Mouse (Mus musculus) CH12.LX (cell line): ENCODE measurements around the gene Gm20388. TPM values are rescaled to one million over a fixed set of nuclear protein-coding genes. Genes with fewer than 3 reads are reported as not detected.
A peak's percentile ranks its signal among the peaks of the same experiment; 100 is the strongest.

Source experiments
- DNase-seq: peaks from one replicate; pipeline ENCODE4 v3.0.0-alpha.2; 2013; ENCODE audit errors: extremely low read depth
- H3K27ac ChIP-seq: 2 replicates; pipeline ENCODE4 v1.5.1; 2012; ENCODE audit warnings: low read depth, mild to moderate bottlenecking, control low read depth, moderate library complexity; ENCODE audit not compliant: insufficient read depth
- H3K27me3 ChIP-seq: replicated peaks from 2 replicates; pipeline ENCODE3; 2012; ENCODE audit warnings: inconsistent platforms
- H3K36me3 ChIP-seq, 2 experiments: replicated peaks in 1 of 2; 2 replicates each; pipeline versions ENCODE3 to v1.6.1; 2012; ENCODE audit warnings: inconsistent platforms in 1 of 2, low read length in 1 of 2, mild to moderate bottlenecking in 1 of 2, mixed read lengths in 1 of 2, moderate library complexity in 1 of 2; ENCODE audit not compliant: control insufficient read depth in 1 of 2, insufficient read depth in 1 of 2
- H3K4me1 ChIP-seq, 2 experiments: 2 replicates each; pipeline ENCODE4 v1.6.1; 2012; ENCODE audit warnings: inconsistent platforms in 1 of 2, moderate library complexity in 1 of 2; ENCODE audit not compliant: insufficient read depth in 2 of 2, control insufficient read depth in 1 of 2
- H3K4me2 ChIP-seq: 2 replicates; pipeline ENCODE4 v1.6.1; 2012; ENCODE audit warnings: low read depth, mild to moderate bottlenecking, control low read depth; ENCODE audit not compliant: poor library complexity, insufficient read depth, severe bottlenecking
- H3K4me3 ChIP-seq, 3 experiments: fragments of 150-350 bp in 1 of 3; sonication (generic) in 1 of 3; replicated peaks in 1 of 3; 2 replicates each; pipeline versions ENCODE3 to v1.5.1; 2011 to 2012; ENCODE audit warnings: low read depth in 2 of 3, low read length in 2 of 3, mild to moderate bottlenecking in 2 of 3, moderate library complexity in 2 of 3, control low read depth in 1 of 3, improper control_type of control experiment in 1 of 3, inconsistent platforms in 1 of 3, mixed read lengths in 1 of 3; ENCODE audit not compliant: poor library complexity in 1 of 3
- H3K79me2 ChIP-seq: replicated peaks from 2 replicates; pipeline ENCODE4 v1.6.1; 2012; ENCODE audit warnings: mild to moderate bottlenecking, moderate library complexity; ENCODE audit not compliant: control insufficient read depth, poor library complexity, insufficient read depth, severe bottlenecking; ENCODE audit errors: extremely low read depth
- H3K9ac ChIP-seq: 2 replicates; pipeline ENCODE4 v1.6.1; 2012; ENCODE audit warnings: low read depth, mild to moderate bottlenecking, control low read depth, moderate library complexity; ENCODE audit not compliant: insufficient read depth
- H3K9me3 ChIP-seq: replicated peaks from 2 replicates; pipeline ENCODE3; 2012; ENCODE audit warnings: low read length, inconsistent platforms, mixed read lengths
- BHLHE40 ChIP-seq: IDR thresholded peaks from 2 replicates; pipeline ENCODE4 v1.6.1; 2011; ENCODE audit warnings: mild to moderate bottlenecking, low read depth, low read length, improper control_type of control experiment
- CHD1 ChIP-seq: IDR thresholded peaks from 2 replicates; pipeline ENCODE4 v1.6.1; 2012; ENCODE audit warnings: low read depth, low read length, improper control_type of control experiment, inconsistent platforms
- CHD2 ChIP-seq: IDR thresholded peaks from 2 replicates; pipeline ENCODE4 v1.6.1; 2011; ENCODE audit warnings: low read length, improper control_type of control experiment
- CTCF ChIP-seq, 2 experiments: IDR thresholded peaks in 1 of 2; conservative IDR thresholded peaks in 1 of 2; 2 replicates each; pipeline ENCODE4 v1.5.1; 2011 to 2012; ENCODE audit warnings: low read depth in 2 of 2, low read length in 2 of 2, improper control_type of control experiment in 1 of 2, inconsistent platforms in 1 of 2, mild to moderate bottlenecking in 1 of 2, moderate library complexity in 1 of 2
- E2F4 ChIP-seq: IDR thresholded peaks from 2 replicates; pipeline ENCODE4 v1.6.1; 2011; ENCODE audit warnings: low read depth, low read length, improper control_type of control experiment; ENCODE audit not compliant: insufficient replicate concordance
- ELF1 ChIP-seq: IDR thresholded peaks from 2 replicates; pipeline ENCODE4 v1.6.1; 2014; ENCODE audit warnings: low read depth, mild to moderate bottlenecking, inconsistent platforms, low read length, improper control_type of control experiment
- EP300 ChIP-seq: IDR thresholded peaks from 2 replicates; pipeline ENCODE4 v1.6.1; 2011; ENCODE audit warnings: low read length, improper control_type of control experiment
- ETS1 ChIP-seq: conservative IDR thresholded peaks from 2 replicates; pipeline ENCODE4 v1.6.1; 2012; ENCODE audit warnings: low read depth, mild to moderate bottlenecking, inconsistent platforms, low read length, improper control_type of control experiment, moderate library complexity
- GABPA ChIP-seq: IDR thresholded peaks from 2 replicates; pipeline ENCODE4 v1.6.1; 2012; ENCODE audit warnings: low read depth, low read length, improper control_type of control experiment, inconsistent platforms; ENCODE audit not compliant: insufficient replicate concordance
- HCFC1 ChIP-seq: IDR thresholded peaks from 2 replicates; pipeline ENCODE4 v1.6.1; 2012; ENCODE audit warnings: low read depth, mild to moderate bottlenecking, inconsistent platforms, low read length, improper control_type of control experiment
- IRF4 ChIP-seq: IDR thresholded peaks from 2 replicates; pipeline ENCODE4 v1.6.1; 2014; ENCODE audit warnings: low read depth, mild to moderate bottlenecking, inconsistent platforms, low read length, improper control_type of control experiment
- JUN ChIP-seq: IDR thresholded peaks from 2 replicates; pipeline ENCODE4 v1.6.1; 2011; ENCODE audit warnings: low read depth, mild to moderate bottlenecking, low read length, improper control_type of control experiment, moderate library complexity; ENCODE audit not compliant: insufficient read depth
- JUND ChIP-seq: conservative IDR thresholded peaks from 2 replicates; pipeline ENCODE4 v1.6.1; 2011; ENCODE audit warnings: low read depth, low read length, improper control_type of control experiment
- KAT2A ChIP-seq: IDR thresholded peaks from 2 replicates; pipeline ENCODE4 v1.6.1; 2012; ENCODE audit warnings: low read length, improper control_type of control experiment, inconsistent platforms; ENCODE audit not compliant: insufficient replicate concordance
- MAFK ChIP-seq: IDR thresholded peaks from 2 replicates; pipeline ENCODE4 v1.6.1; 2011; ENCODE audit warnings: low read length, improper control_type of control experiment; ENCODE audit not compliant: insufficient replicate concordance
- MAX ChIP-seq: IDR thresholded peaks from 2 replicates; pipeline ENCODE4 v1.6.1; 2011; ENCODE audit warnings: low read length, improper control_type of control experiment
- MAZ ChIP-seq: IDR thresholded peaks from 2 replicates; pipeline ENCODE4 v1.6.1; 2012; ENCODE audit warnings: low read depth, mild to moderate bottlenecking, inconsistent platforms, low read length, improper control_type of control experiment, moderate library complexity
- MEF2A ChIP-seq: IDR thresholded peaks from 2 replicates; pipeline ENCODE4 v1.6.1; 2014; ENCODE audit warnings: low read depth, mild to moderate bottlenecking, inconsistent platforms, low read length, improper control_type of control experiment, borderline replicate concordance
- MXI1 ChIP-seq: IDR thresholded peaks from 2 replicates; pipeline ENCODE4 v1.6.1; 2011; ENCODE audit warnings: mild to moderate bottlenecking, low read depth, low read length, improper control_type of control experiment
- MYC ChIP-seq: IDR thresholded peaks from 2 replicates; pipeline ENCODE4 v1.6.1; 2011; ENCODE audit warnings: low read depth, mild to moderate bottlenecking, improper control_type of control experiment, low read length
- NRF1 ChIP-seq: IDR thresholded peaks from 2 replicates; pipeline ENCODE4 v1.6.1; 2014; ENCODE audit warnings: low read depth, mild to moderate bottlenecking, inconsistent platforms, low read length, improper control_type of control experiment, moderate library complexity
- PAX5 ChIP-seq: IDR thresholded peaks from 2 replicates; pipeline ENCODE4 v1.6.1; 2012; ENCODE audit warnings: low read length, inconsistent platforms, mixed read lengths
- POLR2A ChIP-seq: IDR thresholded peaks from 2 replicates; pipeline ENCODE4 v1.6.1; 2011; ENCODE audit warnings: low read depth, mild to moderate bottlenecking, improper control_type of control experiment, low read length
- POLR2AphosphoS2 ChIP-seq: IDR thresholded peaks from 2 replicates; pipeline ENCODE4 v1.6.1; 2011; ENCODE audit warnings: low read depth, low read length, improper control_type of control experiment
- RAD21 ChIP-seq: IDR thresholded peaks from 2 replicates; pipeline ENCODE4 v1.6.1; 2011; ENCODE audit warnings: low read depth, mild to moderate bottlenecking, low read length, improper control_type of control experiment, moderate library complexity
- RCOR1 ChIP-seq: conservative IDR thresholded peaks from 2 replicates; pipeline ENCODE4 v1.6.1; 2012; ENCODE audit warnings: low read depth, mild to moderate bottlenecking, inconsistent platforms, low read length, improper control_type of control experiment
- SIN3A ChIP-seq: IDR thresholded peaks from 2 replicates; pipeline ENCODE4 v1.6.1; 2012; ENCODE audit warnings: low read length, improper control_type of control experiment, inconsistent platforms
- SMC3 ChIP-seq: IDR thresholded peaks from 2 replicates; pipeline ENCODE4 v1.6.1; 2011; ENCODE audit warnings: low read depth, low read length, improper control_type of control experiment
- TBP ChIP-seq: conservative IDR thresholded peaks from 2 replicates; pipeline ENCODE4 v1.6.1; 2011; ENCODE audit warnings: low read depth, low read length, improper control_type of control experiment
- TCF12 ChIP-seq: IDR thresholded peaks from 2 replicates; pipeline ENCODE4 v1.6.1; 2014; ENCODE audit warnings: low read depth, mild to moderate bottlenecking, inconsistent platforms, low read length, improper control_type of control experiment
- UBTF ChIP-seq: IDR thresholded peaks from 2 replicates; pipeline ENCODE4 v1.6.1; 2012; ENCODE audit warnings: low read depth, mild to moderate bottlenecking, inconsistent platforms, low read length, improper control_type of control experiment, moderate library complexity
- USF1 ChIP-seq: IDR thresholded peaks from 2 replicates; pipeline ENCODE4 v1.6.1; 2014; ENCODE audit warnings: low read depth, mild to moderate bottlenecking, inconsistent platforms, low read length, improper control_type of control experiment
- USF2 ChIP-seq: conservative IDR thresholded peaks from 2 replicates; pipeline ENCODE4 v1.6.1; 2011; ENCODE audit warnings: low read depth, low read length, improper control_type of control experiment
- ZC3H11A ChIP-seq: IDR thresholded peaks from 2 replicates; pipeline ENCODE4 v1.6.1; 2012; ENCODE audit warnings: low read depth, mild to moderate bottlenecking, inconsistent platforms, low read length, improper control_type of control experiment
- ZKSCAN1 ChIP-seq: IDR thresholded peaks from 2 replicates; pipeline ENCODE4 v1.6.1; 2012; ENCODE audit warnings: low read depth, inconsistent platforms, low read length, improper control_type of control experiment, borderline replicate concordance
- ZMIZ1 ChIP-seq: IDR thresholded peaks from 2 replicates; pipeline ENCODE4 v1.6.1; 2012; ENCODE audit warnings: low read depth, mild to moderate bottlenecking, inconsistent platforms, low read length, improper control_type of control experiment
- ZNF384 ChIP-seq: IDR thresholded peaks from 2 replicates; pipeline ENCODE4 v1.6.1; 2012; ENCODE audit warnings: low read depth, low read length, improper control_type of control experiment, inconsistent platforms
- dilution Hi-C: fragments of 300-500 bp; cut with MboI; formaldehyde crosslinking; loops from 2 replicates; pipeline ENCODE4 v1.14.3; 2020; ENCODE audit warnings: low sequenced_read_pairs; ENCODE audit not compliant: extremely low pct_unique_long_range_greater_than_20kb, extremely low pct_ligation_motif_present
- in situ Hi-C: fragments of 300-500 bp; cut with MboI; formaldehyde crosslinking; loops from 3 replicates; pipeline ENCODE4 v1.14.3; 2019; ENCODE audit warnings: low sequenced_read_pairs, low pct_ligation_motif_present, low pct_unique_long_range_greater_than_20kb, mixed read lengths
- polyA plus RNA-seq: library from polyadenylated mRNA; unstranded; fragments of >175 nt; gene quantifications from 2 replicates; pipeline ENCODE4 v1.2.1, GENCODE M21; 2012; ENCODE audit warnings: low read depth; ENCODE audit not compliant: insufficient read length
- total RNA-seq, 2 experiments: library from RNA; depleted of rRNA; stranded (reverse); fragments of 300-350 nt in 1 of 2; fragments of >200 nt in 1 of 2; gene quantifications; 2 replicates each; pipeline ENCODE4 v1.2.3; 2012 to 2014

Gene Gm20388
- total and polyA plus RNA-seq, 3 experiments = 14.8 to 26.3 (median 22.2) TPM

GRCm38 (mm10) chr8:124021237-124022227, 4110.9 kb downstream of the Gm20388 start, which contains the start of the genes Taf5l and Urb2:
Taf5l (minus strand) TSS chr8:124021397.
Urb2 (plus strand) TSS chr8:124021508.
- dilution Hi-C loops = no loop called here
- no peak for TF ChIP-seq JUND
- no peak for TF ChIP-seq USF2
- peak; percentile 93 for TF ChIP-seq MAX
- peak; percentile 92 for TF ChIP-seq ELF1
- TF ChIP-seq PAX5 = no peak
- TF ChIP-seq CHD2 = no peak
- 0 out of 2 replicates have a peak, but pooled peaks have one; percentile 66 for TF ChIP-seq KAT2A
- no peak for TF ChIP-seq NRF1
- 0 out of 2 replicates have a peak, but pooled peaks have one; percentile 15 for TF ChIP-seq IRF4
- peak; percentile 95 for TF ChIP-seq MYC
- no peak for TF ChIP-seq ZNF384
- no peak for TF ChIP-seq RCOR1
- TF ChIP-seq ETS1 = peak; percentile 36; the same call in 1 of the 2 replicates
- TF ChIP-seq RAD21 = no peak
- TF ChIP-seq MEF2A = 0 out of 2 replicates have a peak, but pooled peaks have one; percentile 38
- no peak for TF ChIP-seq JUN
- no peak for TF ChIP-seq UBTF
- no peak for TF ChIP-seq MAFK
- peak; percentile 99 for TF ChIP-seq SIN3A
- TF ChIP-seq POLR2AphosphoS2 = peak; percentile 60; the same call in 1 of the 2 replicates
- TF ChIP-seq GABPA = no peak
- TF ChIP-seq BHLHE40 = peak; percentile 54; the same call in 1 of the 2 replicates
- no peak; the same call in 1 of the 2 replicates for TF ChIP-seq TBP
- TF ChIP-seq USF1 = peak; percentile 19; the same call in 1 of the 2 replicates
- TF ChIP-seq TCF12 = peak; percentile 87
- peak; percentile 99 for TF ChIP-seq MXI1
- peak; percentile 57; the same call in 1 of the 2 replicates for TF ChIP-seq MAZ
- no peak for TF ChIP-seq ZKSCAN1
- no peak for TF ChIP-seq ZC3H11A
- no peak for TF ChIP-seq CHD1
- no peak for TF ChIP-seq SMC3
- TF ChIP-seq HCFC1 = peak; percentile 80
- TF ChIP-seq POLR2A = peak; percentile 85
- TF ChIP-seq EP300 = no peak
- TF ChIP-seq CTCF (conservative IDR thresholded peaks at IDR 0.05 in 1 of 2, IDR thresholded peaks at IDR 0.05 in 1 of 2; ENCODE audit: low read depth in 2 of 2, low read length in 2 of 2) = no peak
- peak; percentile 81 for TF ChIP-seq ZMIZ1
- TF ChIP-seq E2F4 = no peak

More at GRCm38 (mm10) chr8:124021237-124022227, 4110.9 kb downstream of the Gm20388 start, which contains the start of the genes Taf5l and Urb2:
- H3K27me3 ChIP-seq = no peaks in the 10 kb centered on the region
- peaks cover 7 to 51% of the 10 kb centered on the region in 2 experiments; a peak in 3 of 4 replicates for H3K4me1 ChIP-seq
- DNase-seq = peak; percentile 88
- H3K9ac ChIP-seq = peak within 1 kb of the TSS; percentile 91
- H3K79me2 ChIP-seq = peaks cover 59% of the 10 kb centered on the region
- peak within 1 kb of the TSS; percentile 78 for H3K27ac ChIP-seq
- peaks cover 12 to 49% of the 10 kb centered on the region in 2 experiments for H3K36me3 ChIP-seq
- H3K9me3 ChIP-seq = no peaks in the 10 kb centered on the region
- H3K4me3 ChIP-seq = peak within 1 kb of the TSS; percentile 74 to 97 (median 91)
- in situ Hi-C loops = no loop called here
- H3K4me2 ChIP-seq = peak within 1 kb of the TSS; percentile 94
